Mouse (Mus musculus): Measurements from ENCODE around the gene Spaca5. TPM values are rescaled to one million over a fixed set of nuclear protein-coding genes. Genes with fewer than 3 reads are reported as not detected.

Gene Spaca5
- polyA plus RNA-seq (2017; shearing (Covaris generic)): not detected

GRCm38 (mm10) chrX:21068106-21068505 is at the start of gene Spaca5:
Gene Spaca5 (plus strand): TSS chrX:21068406.

GRCm38 (mm10) chrX:21061866-21062543 is 6.2 kb upstream of the Spaca5 start, which contains the start of gene Zfp182:
Gene Zfp182 (minus strand): TSS chrX:21062316.

GRCm38 (mm10) chrX:21088983-21089866 is 21.0 kb downstream of the Spaca5 start, which contains the start of gene Zfp300:
Gene Zfp300 (minus strand): TSS chrX:21089527.

GRCm38 (mm10) chrX:21115520-21115919 is 47.3 kb downstream of the Spaca5 start, which contains the start of gene Ssxa1:
Gene Ssxa1 (plus strand): TSS chrX:21115820.

Other genes with a start within 250 kb of the Spaca5 start
- not detected for gene Timp1, start 198.2 kb upstream of the Spaca5 start, polyA plus RNA-seq (2017; shearing (Covaris generic))
- gene Syn1, start 147.4 kb upstream of the Spaca5 start, polyA plus RNA-seq (2017; shearing (Covaris generic)): 0.50 TPM
- 12.3 TPM for gene Cfp, start 136.9 kb upstream of the Spaca5 start, polyA plus RNA-seq (2017; shearing (Covaris generic))
- 10.8 TPM for gene Elk1, start 117.8 kb upstream of the Spaca5 start, polyA plus RNA-seq (2017; shearing (Covaris generic))
- gene Uxt, start 106.4 kb upstream of the Spaca5 start, polyA plus RNA-seq (2017; shearing (Covaris generic)): 44.0 TPM
- 17.3 TPM for gene Zfp182, start 6.1 kb upstream of the Spaca5 start, polyA plus RNA-seq (2017; shearing (Covaris generic))
- gene Zfp300, start 21.1 kb downstream of the Spaca5 start, polyA plus RNA-seq (2017; shearing (Covaris generic)): 3.1 TPM
- gene Ssxa1, start 47.4 kb downstream of the Spaca5 start, polyA plus RNA-seq (2017; shearing (Covaris generic)): not detected
- gene Gm21876, start 107.2 kb downstream of the Spaca5 start, polyA plus RNA-seq (2017; shearing (Covaris generic)): not detected